15 mouse cellular contexts compared by ENCODE assay signal in genomic region chr11:112878436-112878835, GRCm38 (mm10).
"Had no signal": no experiment of that assay in that cellular context is flagged by ENCODE, and none has a peak within 500 bp of the region (broad histone marks: within the 10 kb centered on the region; RNA-seq: fewer than 3 reads in every experiment).

No protein-coding gene starts in this region.

- DNase-seq: lung, adult 18-20 months; lung, embryonic 14.5 days; lung, postnatal 10 days; lung, postnatal 4 days; midbrain, embryonic 14.5 days; right cerebral cortex, postnatal 14 days; thymus, adult 2 months; thymus, postnatal 25 days; thymus, postnatal 4 days had no signal

- H3K27ac ChIP-seq: midbrain, embryonic 10.5 days; midbrain, embryonic 12.5 days; neural tube, embryonic 13.5 days; stomach, embryonic 15.5 days; stomach, postnatal 0 days had no signal

- H3K4me3 ChIP-seq: midbrain, embryonic 10.5 days; midbrain, embryonic 12.5 days; myocyte; neural tube, embryonic 13.5 days; stomach, embryonic 15.5 days had no signal
